Mouse (Mus musculus): ENCODE data around the gene Tmprss7. TPM values are rescaled to one million over a fixed set of nuclear protein-coding genes. Genes with fewer than 3 reads are reported as not detected.

Tmprss7 gene
- polyA plus RNA-seq (2015; fragmentation: Nextera tagmentation; extraction: Ambion mirVana), result not detected in 2 replicates

DNA sequence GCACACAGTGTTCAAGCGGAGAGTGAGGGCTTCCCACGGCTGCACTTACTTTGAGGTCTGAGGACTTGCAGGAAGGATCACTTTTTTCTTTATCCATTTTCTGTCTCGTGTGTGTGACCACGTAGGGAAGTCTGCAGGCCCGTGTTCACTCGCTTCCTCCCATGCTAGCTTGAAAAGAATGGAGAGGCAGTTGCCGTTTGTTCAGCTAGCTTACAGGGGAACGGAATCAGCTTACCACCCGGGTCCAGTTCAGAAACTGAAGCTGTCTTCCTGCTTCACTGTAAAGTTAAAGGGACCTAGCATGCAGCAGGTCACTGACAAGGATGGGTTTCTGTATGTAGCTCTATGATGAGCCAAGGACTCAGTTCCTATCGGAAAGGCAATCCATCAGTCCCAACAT is at the start of gene Tmprss7:
Tmprss7 (minus strand) TSS at position 101 of the 400 bp plus-strand sequence.
- no peaks in the 10 kb centered on the region for H3K36me3 ChIP-seq (ENCODE audit: control insufficient read depth, insufficient read depth)
- no peak within 1 kb of the TSS for H3K27ac ChIP-seq (ENCODE audit: low read length)
- no peaks in the 10 kb centered on the region for H3K4me1 ChIP-seq (ENCODE audit: control insufficient read depth, insufficient read depth, low read length)
- no peak for ATAC-seq (replicated peaks; ENCODE audit: extremely low read depth, insufficient read depth, low FRiP score)
- H3K4me3 ChIP-seq (ENCODE audit: low read length), result no peak within 1 kb of the TSS
- H3K4me2 ChIP-seq (ENCODE audit: low read depth, low read length), result no peak within 1 kb of the TSS
- no peaks in the 10 kb centered on the region for H3K27me3 ChIP-seq (ENCODE audit: control insufficient read depth, insufficient read depth, low read length)
- 64% methylated on average over 10 of the region's 10 CpGs for WGBS
- no peaks in the 10 kb centered on the region for H3K9me3 ChIP-seq (replicated peaks; ENCODE audit: control insufficient read depth, low read length)
- H3K9ac ChIP-seq (ENCODE audit: low read length), result no peak within 1 kb of the TSS

DNA sequence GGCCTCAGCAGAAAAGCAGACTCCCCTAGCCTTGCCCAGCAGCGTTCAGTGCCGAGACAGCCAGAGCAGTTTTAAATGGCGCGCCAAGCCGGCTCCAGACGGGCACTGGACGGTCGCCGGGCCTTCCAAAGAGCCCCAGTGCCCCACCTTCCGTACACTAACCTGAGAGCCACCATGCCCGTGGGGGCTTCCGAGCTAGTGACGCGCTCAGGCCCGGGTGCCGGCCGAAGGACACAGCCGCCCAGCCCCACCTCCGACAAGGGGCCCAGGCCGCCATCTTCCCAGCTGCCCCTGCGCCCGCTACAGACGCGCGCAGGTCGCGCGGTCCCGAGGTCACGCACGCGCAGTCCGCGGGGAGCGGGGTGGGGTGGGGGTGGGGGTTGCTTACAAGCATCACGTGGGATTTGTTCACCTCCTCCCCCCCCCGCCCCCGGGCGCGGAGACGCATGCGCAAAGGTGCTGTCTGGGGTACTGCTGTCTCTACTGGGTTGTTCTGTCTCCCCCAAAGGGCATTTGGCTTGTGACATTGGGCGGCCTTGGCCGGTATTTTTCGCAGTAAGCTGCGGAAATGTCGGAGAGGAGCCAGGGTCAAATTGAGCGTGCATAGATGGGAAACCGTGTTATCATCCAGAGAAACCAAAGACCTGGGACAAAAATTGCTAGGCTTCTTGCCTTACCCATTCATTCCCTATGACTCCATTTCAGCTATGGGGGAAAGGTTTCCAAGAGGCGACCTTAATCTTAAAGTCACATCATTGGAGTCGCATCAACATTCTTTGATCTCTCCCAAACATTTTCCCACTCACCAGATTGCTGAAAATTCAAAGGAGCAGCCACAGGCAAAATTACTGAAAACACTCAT is 49.4 kb upstream of the Tmprss7 start, which contains the start of gene Abhd10:
Abhd10 (minus strand) TSS at position 341 of the 862 bp plus-strand sequence.
- no peaks in the 10 kb centered on the region for H3K27me3 ChIP-seq (ENCODE audit: control insufficient read depth, insufficient read depth, low read length)
- peaks cover 17% of the 10 kb centered on the region for H3K4me1 ChIP-seq (ENCODE audit: control insufficient read depth, insufficient read depth, low read length)
- H3K4me2 ChIP-seq (ENCODE audit: low read depth, low read length), result peak within 1 kb of the TSS; percentile 77
- no peaks in the 10 kb centered on the region for H3K9me3 ChIP-seq (replicated peaks; ENCODE audit: control insufficient read depth, low read length)
- peak; percentile 99 for ATAC-seq (replicated peaks; ENCODE audit: extremely low read depth, insufficient read depth, low FRiP score)
- under 1% methylated on average over 49 of the region's 51 CpGs for WGBS
- H3K9ac ChIP-seq (ENCODE audit: low read length), result peak within 1 kb of the TSS; percentile 98
- peak within 1 kb of the TSS; percentile 96 for H3K4me3 ChIP-seq (ENCODE audit: low read length)
- peak within 1 kb of the TSS; percentile 96 for H3K27ac ChIP-seq (ENCODE audit: low read length)
- peaks cover 12% of the 10 kb centered on the region for H3K36me3 ChIP-seq (ENCODE audit: control insufficient read depth, insufficient read depth)

DNA sequence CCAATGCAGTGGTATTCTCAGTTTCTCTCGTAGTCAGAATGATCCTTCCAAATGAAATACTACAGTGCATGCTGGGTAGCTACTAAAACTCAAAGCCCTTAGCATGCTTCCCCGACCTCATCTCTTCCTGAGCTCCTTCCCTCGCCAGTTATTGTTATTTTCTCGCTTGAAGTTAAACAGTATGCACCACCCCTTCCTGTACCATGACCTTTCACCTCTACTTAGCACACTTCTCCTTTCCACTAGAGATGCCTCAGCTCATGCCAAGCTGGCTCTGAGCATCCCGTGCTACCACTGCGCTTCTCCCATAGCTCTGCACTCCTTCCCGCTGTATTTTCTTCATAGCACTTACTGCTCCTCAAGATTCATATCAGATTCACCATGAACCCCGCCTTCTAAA is 44.4 kb upstream of the Tmprss7 start:
- Histone ChIP-seq H3K4me1 (ENCODE audit: control insufficient read depth, insufficient read depth, low read length) (peaks cover 11% of the 10 kb centered on the region), H3K36me3 (ENCODE audit: control insufficient read depth, insufficient read depth) (peaks cover 18% of the 10 kb centered on the region), H3K27me3 (ENCODE audit: control insufficient read depth, insufficient read depth, low read length) (no peaks in the 10 kb centered on the region), H3K4me3 (ENCODE audit: low read length) (no peak overlapping the region), H3K27ac (ENCODE audit: low read length) (no peak overlapping the region), H3K9me3 (replicated peaks; ENCODE audit: control insufficient read depth, low read length) (no peaks in the 10 kb centered on the region), H3K9ac (ENCODE audit: low read length) (no peak overlapping the region), H3K4me2 (ENCODE audit: low read depth, low read length) (no peak overlapping the region)
- ATAC-seq (replicated peaks; ENCODE audit: extremely low read depth, insufficient read depth, low FRiP score), result no peak
- 83% methylated on average over 8 of the region's 8 CpGs for WGBS

GRCm38 (mm10) chr16:45736724-45737123 is 43.3 kb upstream of the Tmprss7 start:
- Histone ChIP-seq H3K4me1 (ENCODE audit: control insufficient read depth, insufficient read depth, low read length) (peaks cover 11% of the 10 kb centered on the region), H3K4me3 (ENCODE audit: low read length) (no peak overlapping the region), H3K4me2 (ENCODE audit: low read depth, low read length) (no peak overlapping the region), H3K27ac (ENCODE audit: low read length) (no peak overlapping the region), H3K9me3 (replicated peaks; ENCODE audit: control insufficient read depth, low read length) (no peaks in the 10 kb centered on the region), H3K36me3 (ENCODE audit: control insufficient read depth, insufficient read depth) (peaks cover 22% of the 10 kb centered on the region), H3K9ac (ENCODE audit: low read length) (no peak overlapping the region), H3K27me3 (ENCODE audit: control insufficient read depth, insufficient read depth, low read length) (no peaks in the 10 kb centered on the region)
- ATAC-seq (replicated peaks; ENCODE audit: extremely low read depth, insufficient read depth, low FRiP score), result no peak
- whole genome bisulfite sequencing, result 90% methylated on average over 3 of the region's 3 CpGs

DNA sequence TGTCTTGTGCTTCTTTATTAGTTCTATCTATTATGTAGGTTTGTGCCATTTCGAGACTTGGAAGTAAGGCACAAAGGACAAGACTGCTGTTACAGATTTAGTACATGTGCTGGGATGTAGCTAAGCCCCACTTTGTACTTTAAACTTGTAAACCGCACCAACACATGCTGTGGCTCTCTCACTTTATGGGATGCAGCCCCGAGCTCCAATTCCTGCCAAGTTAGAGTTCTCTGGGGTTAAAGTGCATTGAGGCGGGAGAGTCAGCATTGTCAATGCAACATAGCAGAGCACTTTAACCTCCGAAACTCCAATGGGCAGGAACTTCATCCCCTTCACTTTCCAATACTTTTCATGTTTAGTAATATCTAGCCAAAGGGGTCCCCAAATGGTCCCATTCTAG is 35.7 kb upstream of the Tmprss7 start:
- Histone ChIP-seq H3K27ac (ENCODE audit: low read length) (no peak overlapping the region), H3K4me3 (ENCODE audit: low read length) (no peak overlapping the region), H3K36me3 (ENCODE audit: control insufficient read depth, insufficient read depth) (peaks cover 22% of the 10 kb centered on the region), H3K9me3 (replicated peaks; ENCODE audit: control insufficient read depth, low read length) (no peaks in the 10 kb centered on the region), H3K4me1 (ENCODE audit: control insufficient read depth, insufficient read depth, low read length) (peaks cover 3% of the 10 kb centered on the region; the same call in 1 of the 2 replicates), H3K4me2 (ENCODE audit: low read depth, low read length) (no peak overlapping the region), H3K27me3 (ENCODE audit: control insufficient read depth, insufficient read depth, low read length) (no peaks in the 10 kb centered on the region), H3K9ac (ENCODE audit: low read length) (no peak overlapping the region)
- no peak for ATAC-seq (replicated peaks; ENCODE audit: extremely low read depth, insufficient read depth, low FRiP score)
- WGBS, result 85% methylated on average over 5 of the region's 5 CpGs

GRCm38 (mm10) chr16:45724742-45725102 is 31.3 kb upstream of the Tmprss7 start:
- Histone ChIP-seq H3K27ac (ENCODE audit: low read length) (no peak overlapping the region), H3K9me3 (replicated peaks; ENCODE audit: control insufficient read depth, low read length) (no peaks in the 10 kb centered on the region), H3K4me2 (ENCODE audit: low read depth, low read length) (peak overlapping the region; percentile 96), H3K9ac (ENCODE audit: low read length) (peak overlapping the region; percentile 70), H3K4me3 (ENCODE audit: low read length) (peak overlapping the region; percentile 64), H3K27me3 (ENCODE audit: control insufficient read depth, insufficient read depth, low read length) (no peaks in the 10 kb centered on the region), H3K4me1 (ENCODE audit: control insufficient read depth, insufficient read depth, low read length) (peaks cover 10% of the 10 kb centered on the region; the same call in 1 of the 2 replicates), H3K36me3 (ENCODE audit: control insufficient read depth, insufficient read depth) (peaks cover 3% of the 10 kb centered on the region; the same call in 1 of the 2 replicates)
- 0 out of 2 replicates have a peak, but pooled peaks have one; percentile 32 for ATAC-seq (replicated peaks; ENCODE audit: extremely low read depth, insufficient read depth, low FRiP score)
- WGBS, result 5% methylated on average over 10 of the region's 10 CpGs

GRCm38 (mm10) chr16:45724061-45724741 is 30.7 kb upstream of the Tmprss7 start, which contains the start of gene Tagln3:
Gene Tagln3 (minus strand): TSS chr16:45724608.
- H3K27me3 ChIP-seq (ENCODE audit: control insufficient read depth, insufficient read depth, low read length), result no peaks in the 10 kb centered on the region
- peak; percentile 18 for ATAC-seq (replicated peaks; ENCODE audit: extremely low read depth, insufficient read depth, low FRiP score)
- H3K4me3 ChIP-seq (ENCODE audit: low read length), result peak within 1 kb of the TSS; percentile 64
- peak within 1 kb of the TSS; percentile 70 for H3K9ac ChIP-seq (ENCODE audit: low read length)
- WGBS, result 2% methylated on average over 30 of the region's 30 CpGs
- peak within 1 kb of the TSS; percentile 96 for H3K4me2 ChIP-seq (ENCODE audit: low read depth, low read length)
- H3K36me3 ChIP-seq (ENCODE audit: control insufficient read depth, insufficient read depth), result peaks cover 3% of the 10 kb centered on the region; the same call in 1 of the 2 replicates
- H3K27ac ChIP-seq (ENCODE audit: low read length), result no peak within 1 kb of the TSS
- peaks cover 10% of the 10 kb centered on the region; the same call in 1 of the 2 replicates for H3K4me1 ChIP-seq (ENCODE audit: control insufficient read depth, insufficient read depth, low read length)
- H3K9me3 ChIP-seq (replicated peaks; ENCODE audit: control insufficient read depth, low read length), result no peaks in the 10 kb centered on the region

DNA sequence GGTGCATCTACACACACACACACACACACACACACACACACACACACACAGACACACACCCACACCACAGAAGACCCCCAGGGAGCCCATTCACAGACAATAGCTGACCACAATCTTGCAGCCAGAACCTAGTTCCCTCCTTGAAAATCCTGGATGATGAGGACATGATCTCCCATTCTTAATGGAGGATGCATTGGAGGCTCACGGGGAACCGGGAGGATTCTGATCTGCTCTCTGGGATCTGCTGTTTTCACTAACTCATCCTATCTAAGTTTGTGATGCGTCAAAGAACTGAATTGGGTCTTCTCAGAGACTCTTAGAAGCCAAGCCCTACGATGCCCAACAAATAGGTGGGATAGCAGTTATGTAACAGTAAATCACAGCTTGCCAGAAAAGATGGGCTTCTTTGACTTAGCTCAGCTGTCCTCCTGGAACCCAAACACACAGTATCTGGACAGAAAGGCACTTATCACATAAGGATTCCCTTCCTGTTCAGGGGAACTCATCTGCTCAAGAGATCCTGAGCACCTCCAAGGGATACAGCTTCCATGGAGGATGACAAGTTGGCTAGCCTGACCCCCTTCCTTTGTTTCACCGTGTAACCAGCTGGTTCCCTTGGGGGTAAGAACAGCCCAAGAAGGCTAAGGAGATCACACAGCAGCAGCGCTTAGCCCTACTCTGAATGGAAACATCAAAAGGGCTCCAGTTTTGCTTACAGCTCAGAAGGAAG is 29.9 kb upstream of the Tmprss7 start:
- peak overlapping the region; percentile 64 for H3K4me3 ChIP-seq (ENCODE audit: low read length)
- peaks cover under 1% of the 10 kb centered on the region; the same call in 1 of the 2 replicates for H3K36me3 ChIP-seq (ENCODE audit: control insufficient read depth, insufficient read depth)
- no peak for ATAC-seq (replicated peaks; ENCODE audit: extremely low read depth, insufficient read depth, low FRiP score)
- H3K9me3 ChIP-seq (replicated peaks; ENCODE audit: control insufficient read depth, low read length), result no peaks in the 10 kb centered on the region
- no peaks in the 10 kb centered on the region for H3K27me3 ChIP-seq (ENCODE audit: control insufficient read depth, insufficient read depth, low read length)
- peak overlapping the region; percentile 70; the same call in 1 of the 2 replicates for H3K9ac ChIP-seq (ENCODE audit: low read length)
- WGBS, result 69% methylated on average over 6 of the region's 6 CpGs
- peaks cover 10% of the 10 kb centered on the region; the same call in 1 of the 2 replicates for H3K4me1 ChIP-seq (ENCODE audit: control insufficient read depth, insufficient read depth, low read length)
- no peak overlapping the region for H3K27ac ChIP-seq (ENCODE audit: low read length)
- peak overlapping the region; percentile 96 for H3K4me2 ChIP-seq (ENCODE audit: low read depth, low read length)
